Mouse (Mus musculus) small intestine, adult 2 months (tissue): Measurements from ENCODE around the gene Tkfc.

Experiments
- CTCF ChIP-seq: fragments of 200-500 bp; IDR thresholded peaks from 2 replicates; pipeline ENCODE4 v1.5.1; 2012; ENCODE audit warnings: low read depth, mild to moderate bottlenecking, control low read depth, inconsistent platforms, low read length, moderate library complexity, mixed read lengths; ENCODE audit not compliant: insufficient replicate concordance, insufficient read length; ENCODE audit errors: extremely low read depth
- POLR2A ChIP-seq: fragments of 200-500 bp; IDR thresholded peaks from 2 replicates; pipeline ENCODE4 v1.6.1; 2012; ENCODE audit warnings: low read depth, mild to moderate bottlenecking, control low read depth, inconsistent platforms, low read length, moderate library complexity

DNA sequence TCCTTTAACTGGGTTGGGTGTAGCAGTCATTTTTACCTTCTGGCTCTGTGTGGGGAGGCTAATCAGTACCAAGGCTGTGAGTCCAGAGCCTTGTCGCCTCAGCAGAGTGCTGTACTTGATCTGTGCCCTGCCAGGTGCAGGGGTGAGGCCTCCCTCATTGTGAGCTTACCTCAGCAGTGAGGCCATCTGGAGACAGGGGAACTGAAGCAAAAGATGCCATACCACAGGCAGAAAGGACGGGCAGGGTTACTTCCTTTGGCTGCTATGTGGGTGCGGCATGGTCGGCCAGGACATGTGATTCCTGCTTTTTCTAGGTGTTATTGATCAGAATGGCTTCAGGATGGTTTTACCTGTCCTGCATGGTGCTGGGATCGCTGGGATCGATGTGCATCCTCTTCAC, 23.5 kb downstream of the Tkfc start:
- TF ChIP-seq CTCF (no peak), POLR2A (no peak)
